Mouse (Mus musculus): Measurements from ENCODE around the gene Prune2. TPM values are rescaled to one million over a fixed set of nuclear protein-coding genes. Genes with fewer than 3 reads are reported as not detected.

The Prune2 gene
- 1.3 and 3.3 TPM in 2 replicates for polyA plus RNA-seq (2011; ENCODE audit: insufficient read depth, insufficient read length, low replicate concordance, missing spikeins)

GRCm38 (mm10) chr19:16955613-16956271, at the start of gene Prune2:
TSS of gene Prune2 (plus strand) at chr19:16956118.
- WGBS: 1% methylated on average over 36 of the region's 36 CpGs
- H3K4me1 ChIP-seq (ENCODE audit: control insufficient read depth, insufficient read depth, low read length): peaks cover 1% of the 10 kb centered on the region
- H3K27ac ChIP-seq (ENCODE audit: control insufficient read depth, insufficient read depth, low read depth, low read length, poor library complexity): no peak within 1 kb of the TSS
- TF ChIP-seq CTCF (IDR thresholded peaks at IDR 0.05; ENCODE audit: control insufficient read depth, insufficient read depth, low read length) (no peak), POLR2A (IDR thresholded peaks at IDR 0.05; ENCODE audit: borderline replicate concordance, control insufficient read depth, low read depth, low read length) (no peak)
- no peak within 1 kb of the TSS for H3K4me3 ChIP-seq (replicated peaks; ENCODE audit: control insufficient read depth, low read depth, low read length)

- Histone ChIP-seq H3K27ac (ENCODE audit: control insufficient read depth, insufficient read depth, low read depth, low read length, poor library complexity) (no peak overlapping the region), H3K4me1 (ENCODE audit: control insufficient read depth, insufficient read depth, low read length) (no peaks in the 10 kb centered on the region), H3K4me3 (replicated peaks; ENCODE audit: control insufficient read depth, low read depth, low read length) (no peak overlapping the region)
- TF ChIP-seq CTCF (IDR thresholded peaks at IDR 0.05; ENCODE audit: control insufficient read depth, insufficient read depth, low read length): no peak
- TF ChIP-seq POLR2A (IDR thresholded peaks at IDR 0.05; ENCODE audit: borderline replicate concordance, control insufficient read depth, low read depth, low read length): no peak
- 83% methylated on average over 5 of the region's 5 CpGs for WGBS
Measured at GRCm38 (mm10) chr19:16911507-16911906, 44.4 kb upstream of the Prune2 start.

GRCm38 (mm10) chr19:16924516-16924915, 31.4 kb upstream of the Prune2 start:
- TF ChIP-seq CTCF (IDR thresholded peaks at IDR 0.05; ENCODE audit: control insufficient read depth, insufficient read depth, low read length): no peak
- no peak for TF ChIP-seq POLR2A (IDR thresholded peaks at IDR 0.05; ENCODE audit: borderline replicate concordance, control insufficient read depth, low read depth, low read length)
- Histone ChIP-seq H3K27ac (ENCODE audit: control insufficient read depth, insufficient read depth, low read depth, low read length, poor library complexity) (no peak overlapping the region), H3K4me1 (ENCODE audit: control insufficient read depth, insufficient read depth, low read length) (no peaks in the 10 kb centered on the region), H3K4me3 (replicated peaks; ENCODE audit: control insufficient read depth, low read depth, low read length) (no peak overlapping the region)
- 75% methylated on average over 4 of the region's 4 CpGs for WGBS

- no peak overlapping the region for H3K4me3 ChIP-seq (replicated peaks; ENCODE audit: control insufficient read depth, low read depth, low read length)
- no peak for TF ChIP-seq CTCF (IDR thresholded peaks at IDR 0.05; ENCODE audit: control insufficient read depth, insufficient read depth, low read length)
- no peak for TF ChIP-seq POLR2A (IDR thresholded peaks at IDR 0.05; ENCODE audit: borderline replicate concordance, control insufficient read depth, low read depth, low read length)
- no peak overlapping the region for H3K27ac ChIP-seq (ENCODE audit: control insufficient read depth, insufficient read depth, low read depth, low read length, poor library complexity)
- 54% methylated on average over 8 of the region's 8 CpGs for WGBS
- no peaks in the 10 kb centered on the region for H3K4me1 ChIP-seq (ENCODE audit: control insufficient read depth, insufficient read depth, low read length)
Measured at GRCm38 (mm10) chr19:16934664-16935063, 21.3 kb upstream of the Prune2 start.

GRCm38 (mm10) chr19:16948794-16949313, 7.1 kb upstream of the Prune2 start:
- H3K27ac ChIP-seq (ENCODE audit: control insufficient read depth, insufficient read depth, low read depth, low read length, poor library complexity): no peak overlapping the region
- WGBS: 45% methylated on average over 2 of the region's 2 CpGs
- no peak overlapping the region for H3K4me3 ChIP-seq (replicated peaks; ENCODE audit: control insufficient read depth, low read depth, low read length)
- TF ChIP-seq CTCF (IDR thresholded peaks at IDR 0.05; ENCODE audit: control insufficient read depth, insufficient read depth, low read length) (no peak), POLR2A (IDR thresholded peaks at IDR 0.05; ENCODE audit: borderline replicate concordance, control insufficient read depth, low read depth, low read length) (no peak)
- no peaks in the 10 kb centered on the region for H3K4me1 ChIP-seq (ENCODE audit: control insufficient read depth, insufficient read depth, low read length)

- Histone ChIP-seq H3K4me3 (replicated peaks; ENCODE audit: control insufficient read depth, low read depth, low read length) (no peak overlapping the region), H3K4me1 (ENCODE audit: control insufficient read depth, insufficient read depth, low read length) (no peaks in the 10 kb centered on the region), H3K27ac (ENCODE audit: control insufficient read depth, insufficient read depth, low read depth, low read length, poor library complexity) (no peak overlapping the region)
- 74% methylated on average over 2 of the region's 2 CpGs for WGBS
- TF ChIP-seq CTCF (IDR thresholded peaks at IDR 0.05; ENCODE audit: control insufficient read depth, insufficient read depth, low read length) (no peak), POLR2A (IDR thresholded peaks at IDR 0.05; ENCODE audit: borderline replicate concordance, control insufficient read depth, low read depth, low read length) (no peak)
Measured at GRCm38 (mm10) chr19:16949341-16949740, 6.6 kb upstream of the Prune2 start.

- no peak overlapping the region for H3K27ac ChIP-seq (ENCODE audit: control insufficient read depth, insufficient read depth, low read depth, low read length, poor library complexity)
- no peak overlapping the region for H3K4me3 ChIP-seq (replicated peaks; ENCODE audit: control insufficient read depth, low read depth, low read length)
- WGBS: 82% methylated on average over 9 of the region's 9 CpGs
- no peaks in the 10 kb centered on the region for H3K4me1 ChIP-seq (ENCODE audit: control insufficient read depth, insufficient read depth, low read length)
- TF ChIP-seq POLR2A (IDR thresholded peaks at IDR 0.05; ENCODE audit: borderline replicate concordance, control insufficient read depth, low read depth, low read length) (no peak), CTCF (IDR thresholded peaks at IDR 0.05; ENCODE audit: control insufficient read depth, insufficient read depth, low read length) (no peak)
Measured at GRCm38 (mm10) chr19:16950051-16950450, 5.9 kb upstream of the Prune2 start.

GRCm38 (mm10) chr19:16950664-16951363, 5.1 kb upstream of the Prune2 start:
- no peak overlapping the region for H3K4me3 ChIP-seq (replicated peaks; ENCODE audit: control insufficient read depth, low read depth, low read length)
- TF ChIP-seq CTCF (IDR thresholded peaks at IDR 0.05; ENCODE audit: control insufficient read depth, insufficient read depth, low read length): no peak
- TF ChIP-seq POLR2A (IDR thresholded peaks at IDR 0.05; ENCODE audit: borderline replicate concordance, control insufficient read depth, low read depth, low read length): no peak
- WGBS: 59% methylated on average over 8 of the region's 8 CpGs
- no peak overlapping the region for H3K27ac ChIP-seq (ENCODE audit: control insufficient read depth, insufficient read depth, low read depth, low read length, poor library complexity)
- no peaks in the 10 kb centered on the region for H3K4me1 ChIP-seq (ENCODE audit: control insufficient read depth, insufficient read depth, low read length)

Measured in bone marrow, adult 2 months (tissue).